Mouse (Mus musculus) hindbrain, embryonic 11.5 days (tissue): ENCODE measurements around the gene Ankmy1. TPM values are rescaled to one million over a fixed set of nuclear protein-coding genes. Genes with fewer than 3 reads are reported as not detected.

Source experiments
- ATAC-seq: fragments of 200-750 bp; cut with Nextera tagmentation; 2 replicates; pipeline ENCODE4 v1.8.0; 2017; ENCODE audit warnings: mild to moderate bottlenecking, moderate TSS enrichment, moderate library complexity; ENCODE audit not compliant: low FRiP score
- DNase-seq: peaks from one replicate; pipeline ENCODE4 v3.0.0-alpha.2; 2015; ENCODE audit warnings: low spot score
- H3K27ac ChIP-seq: fragments of 300-500 bp; sonication (generic); 2 replicates; pipeline ENCODE4 v1.5.1; 2014; ENCODE audit warnings: mild to moderate bottlenecking, low read depth, low read length
- H3K27me3 ChIP-seq: fragments of 300-500 bp; sonication (generic); 2 replicates; pipeline ENCODE4 v1.6.1; 2014; ENCODE audit warnings: mild to moderate bottlenecking, low read length, moderate library complexity, mixed read lengths; ENCODE audit not compliant: control insufficient read depth, insufficient read depth
- H3K36me3 ChIP-seq: fragments of 300-500 bp; sonication (generic); 2 replicates; pipeline ENCODE4 v1.6.1; 2014; ENCODE audit warnings: mild to moderate bottlenecking, low read length, moderate library complexity, mixed read lengths; ENCODE audit not compliant: control insufficient read depth, insufficient read depth
- H3K4me1 ChIP-seq: fragments of 300-500 bp; sonication (generic); replicated peaks from 2 replicates; pipeline ENCODE4 v1.6.1; 2014; ENCODE audit warnings: low read length, mixed read lengths; ENCODE audit not compliant: control insufficient read depth, insufficient read depth
- H3K4me2 ChIP-seq: fragments of 300-500 bp; sonication (generic); replicated peaks from 2 replicates; pipeline ENCODE4 v1.6.1; 2014; ENCODE audit warnings: mild to moderate bottlenecking, low read depth, low read length
- H3K4me3 ChIP-seq: fragments of 300-500 bp; sonication (generic); 2 replicates; pipeline ENCODE4 v1.5.1; 2014; ENCODE audit warnings: low read depth, low read length
- H3K9ac ChIP-seq: fragments of 300-500 bp; sonication (generic); 2 replicates; pipeline ENCODE4 v1.6.1; 2014; ENCODE audit warnings: low read depth, low read length
- H3K9me3 ChIP-seq: fragments of 300-500 bp; sonication (generic); 2 replicates; pipeline ENCODE4 v1.6.1; 2016; ENCODE audit warnings: low read length; ENCODE audit not compliant: control insufficient read depth
- WGBS: fragments of 180-500 bp; shearing (Covaris S2); extraction: QIAGEN DNeasy Blood & Tissue Kit; methylation state at CpG from one replicate; pipeline ENCODE4 v1.1.7; 2014; 5-methylcytosine and 5-hydroxymethylcytosine counted together
- polyA plus RNA-seq: library from polyadenylated mRNA; unstranded; fragments of >200 nt; fragmentation: Nextera tagmentation; extraction: Ambion mirVana; gene quantifications from 2 replicates; pipeline ENCODE4 v1.2.1, GENCODE M21; 2014

The Ankmy1 gene
- polyA plus RNA-seq, 1 experiment from 2014 or later, result 0.80 TPM

DNA sequence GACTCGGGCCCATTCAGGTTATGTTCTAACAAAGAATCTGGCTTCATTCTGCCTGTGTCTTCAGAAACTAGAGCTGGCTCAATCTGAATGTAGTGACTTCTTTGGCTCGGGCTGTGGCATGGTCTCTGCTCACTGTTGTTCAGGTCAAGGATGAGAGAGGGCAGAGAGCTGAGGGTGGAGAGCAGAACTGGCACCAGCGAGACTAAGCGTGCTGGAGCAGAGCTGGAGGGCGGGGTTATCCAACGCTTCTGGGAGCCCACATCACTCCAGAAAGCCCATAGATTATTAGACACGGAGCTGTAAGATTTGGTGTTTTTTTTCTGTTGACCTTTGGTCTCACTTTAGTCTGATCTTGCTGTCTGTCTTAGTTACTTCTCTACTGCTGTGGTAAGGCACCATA lies 30.0 kb downstream of the Ankmy1 start:
- no peak for DNase-seq
- no peaks in the 10 kb centered on the region for H3K27me3 ChIP-seq
- H3K4me1 ChIP-seq, result no peaks in the 10 kb centered on the region
- no peak for ATAC-seq
- WGBS, result 86% methylated on average over 7 of the region's 7 CpGs
- H3K36me3 ChIP-seq, result no peaks in the 10 kb centered on the region
- no peak overlapping the region for H3K9ac ChIP-seq
- no peak overlapping the region for H3K4me2 ChIP-seq
- H3K4me3 ChIP-seq, result no peak overlapping the region
- no peak overlapping the region for H3K27ac ChIP-seq
- no peaks in the 10 kb centered on the region for H3K9me3 ChIP-seq

DNA sequence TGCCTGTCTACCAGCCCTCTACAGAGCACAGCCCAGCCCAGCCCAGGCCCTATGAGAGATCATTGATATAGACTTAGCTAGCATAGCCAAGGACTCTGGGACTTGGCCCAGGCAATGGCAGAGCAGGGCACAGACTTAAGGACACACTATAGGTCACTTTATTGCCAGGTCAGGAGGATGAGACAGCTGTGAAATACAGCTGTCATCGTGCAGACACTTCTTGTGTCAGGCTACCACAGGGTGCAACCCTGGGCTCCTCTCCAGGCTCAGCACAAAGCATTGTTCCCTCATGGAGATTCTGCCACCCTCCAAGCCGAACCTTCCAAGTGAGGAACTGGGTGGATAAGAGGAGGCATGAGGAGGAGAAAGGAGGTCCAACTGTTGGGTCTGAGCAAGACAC lies 32.7 kb downstream of the Ankmy1 start:
- no peak overlapping the region for H3K27ac ChIP-seq
- no peak for ATAC-seq
- no peak overlapping the region for H3K9ac ChIP-seq
- H3K4me3 ChIP-seq, result no peak overlapping the region
- H3K4me2 ChIP-seq, result no peak overlapping the region
- no peak for DNase-seq
- H3K27me3 ChIP-seq, result no peaks in the 10 kb centered on the region
- H3K9me3 ChIP-seq, result no peaks in the 10 kb centered on the region
- no peaks in the 10 kb centered on the region for H3K36me3 ChIP-seq
- 80% methylated on average over 2 of the region's 2 CpGs for WGBS
- H3K4me1 ChIP-seq, result no peaks in the 10 kb centered on the region

DNA sequence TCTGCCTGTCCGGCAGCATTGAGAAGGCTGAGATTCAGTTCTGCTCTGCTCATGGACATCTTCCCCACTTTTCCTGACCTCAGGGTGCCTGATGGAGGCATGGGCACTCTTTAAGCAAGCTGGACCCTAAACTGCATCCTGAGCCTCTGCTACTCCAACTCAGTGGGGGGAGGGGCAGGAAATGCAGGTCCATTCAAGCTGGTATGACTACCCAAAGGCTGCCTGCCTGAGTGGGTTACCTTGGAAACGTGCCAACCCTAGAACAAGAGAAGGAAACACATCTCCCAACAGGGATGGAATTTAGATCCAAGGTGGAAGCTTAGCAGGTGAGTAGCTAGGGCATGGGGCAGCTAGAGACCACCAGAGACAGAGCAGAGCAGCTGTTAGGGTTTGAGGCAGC lies 36.5 kb downstream of the Ankmy1 start:
- no peak overlapping the region for H3K9ac ChIP-seq
- DNase-seq (no peak), ATAC-seq (no peak)
- no peaks in the 10 kb centered on the region for H3K36me3 ChIP-seq
- H3K4me3 ChIP-seq, result no peak overlapping the region
- H3K9me3 ChIP-seq, result no peaks in the 10 kb centered on the region
- no peak overlapping the region for H3K4me2 ChIP-seq
- H3K27ac ChIP-seq, result no peak overlapping the region
- 75% methylated on average over 2 of the region's 2 CpGs for WGBS
- no peaks in the 10 kb centered on the region for H3K4me1 ChIP-seq
- no peaks in the 10 kb centered on the region for H3K27me3 ChIP-seq

DNA sequence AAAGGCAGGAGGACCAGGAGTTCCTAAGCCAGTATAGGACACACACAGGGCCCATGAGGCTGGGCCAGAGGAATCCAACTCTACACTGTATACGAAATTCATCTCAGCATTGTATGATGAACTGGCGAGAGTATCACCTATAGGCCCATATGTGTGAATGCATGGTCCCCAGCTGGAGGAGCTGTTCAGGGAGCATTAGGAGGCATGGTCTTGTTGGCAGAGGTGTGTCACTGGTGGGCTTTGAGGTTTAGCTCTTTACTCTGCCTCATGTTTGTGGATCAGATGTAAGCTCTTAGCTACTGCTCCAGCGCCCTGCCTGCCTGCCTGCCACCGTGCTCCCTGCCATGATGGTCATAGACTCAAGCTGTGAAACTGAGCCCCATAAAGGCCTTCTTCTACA lies 39.4 kb downstream of the Ankmy1 start:
- Histone ChIP-seq H3K9me3 (no peaks in the 10 kb centered on the region), H3K27me3 (no peaks in the 10 kb centered on the region), H3K4me1 (no peaks in the 10 kb centered on the region), H3K9ac (no peak overlapping the region), H3K36me3 (0 out of 2 replicates have a peak, but pooled peaks cover 3% of the 10 kb centered on the region), H3K4me2 (no peak overlapping the region), H3K4me3 (no peak overlapping the region), H3K27ac (no peak overlapping the region)
- WGBS, result 84% methylated on average over 4 of the region's 4 CpGs
- ATAC-seq (no peak), DNase-seq (no peak)

DNA sequence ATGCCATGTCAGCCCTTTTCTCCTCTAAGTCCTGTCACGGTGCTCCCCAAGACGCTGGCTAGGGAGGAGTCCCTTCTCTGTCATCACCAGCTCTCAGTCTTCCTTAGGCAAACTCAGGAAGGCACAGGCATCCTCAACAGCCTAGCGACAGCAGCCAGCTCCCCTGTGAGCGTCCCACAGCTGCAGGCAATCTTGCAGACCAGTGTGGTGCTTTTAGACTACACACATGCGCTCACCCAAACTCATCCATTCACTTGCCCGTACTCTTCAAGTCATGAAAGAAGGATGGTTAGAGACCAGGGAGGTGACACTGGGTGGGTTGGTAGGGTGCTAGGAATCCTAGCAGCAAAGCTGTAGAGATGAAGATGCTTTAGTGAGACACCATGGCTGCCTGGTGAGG lies 41.2 kb downstream of the Ankmy1 start:
- ATAC-seq (no peak), DNase-seq (no peak)
- Histone ChIP-seq H3K27me3 (no peaks in the 10 kb centered on the region), H3K9me3 (no peaks in the 10 kb centered on the region), H3K27ac (no peak overlapping the region), H3K36me3 (peaks cover 9% of the 10 kb centered on the region; the same call in 1 of the 2 replicates), H3K4me3 (no peak overlapping the region), H3K4me2 (no peak overlapping the region), H3K9ac (no peak overlapping the region), H3K4me1 (no peaks in the 10 kb centered on the region)
- WGBS, result 74% methylated on average over 6 of the region's 6 CpGs

DNA sequence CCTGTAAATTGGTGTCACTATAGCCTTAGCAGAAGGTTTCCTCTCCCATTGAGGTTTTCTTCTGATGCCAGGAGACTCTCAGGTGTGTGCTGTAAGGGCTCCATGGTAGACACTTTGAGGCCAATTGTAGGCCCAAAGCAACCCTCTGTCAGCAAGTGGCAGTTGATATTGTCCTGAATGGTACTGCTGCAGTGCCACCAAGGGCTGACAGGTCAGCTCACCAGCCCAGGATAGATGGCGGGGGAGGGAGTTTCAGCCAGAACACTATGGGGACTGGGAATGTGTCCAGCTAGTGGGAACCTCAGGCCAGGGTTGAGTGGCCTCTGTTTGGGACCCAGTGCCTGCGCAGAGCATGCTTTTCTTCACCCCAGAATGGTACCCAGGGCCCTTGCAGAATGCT lies 50.3 kb downstream of the Ankmy1 start:
- 92% methylated on average over 2 of the region's 2 CpGs for WGBS
- Histone ChIP-seq H3K27ac (no peak overlapping the region), H3K9me3 (no peaks in the 10 kb centered on the region), H3K9ac (no peak overlapping the region), H3K4me3 (no peak overlapping the region), H3K4me1 (peaks cover 4% of the 10 kb centered on the region), H3K36me3 (peaks cover 13% of the 10 kb centered on the region; the same call in 1 of the 2 replicates), H3K4me2 (no peak overlapping the region), H3K27me3 (no peaks in the 10 kb centered on the region)
- ATAC-seq, result no peak
- DNase-seq, result no peak

DNA sequence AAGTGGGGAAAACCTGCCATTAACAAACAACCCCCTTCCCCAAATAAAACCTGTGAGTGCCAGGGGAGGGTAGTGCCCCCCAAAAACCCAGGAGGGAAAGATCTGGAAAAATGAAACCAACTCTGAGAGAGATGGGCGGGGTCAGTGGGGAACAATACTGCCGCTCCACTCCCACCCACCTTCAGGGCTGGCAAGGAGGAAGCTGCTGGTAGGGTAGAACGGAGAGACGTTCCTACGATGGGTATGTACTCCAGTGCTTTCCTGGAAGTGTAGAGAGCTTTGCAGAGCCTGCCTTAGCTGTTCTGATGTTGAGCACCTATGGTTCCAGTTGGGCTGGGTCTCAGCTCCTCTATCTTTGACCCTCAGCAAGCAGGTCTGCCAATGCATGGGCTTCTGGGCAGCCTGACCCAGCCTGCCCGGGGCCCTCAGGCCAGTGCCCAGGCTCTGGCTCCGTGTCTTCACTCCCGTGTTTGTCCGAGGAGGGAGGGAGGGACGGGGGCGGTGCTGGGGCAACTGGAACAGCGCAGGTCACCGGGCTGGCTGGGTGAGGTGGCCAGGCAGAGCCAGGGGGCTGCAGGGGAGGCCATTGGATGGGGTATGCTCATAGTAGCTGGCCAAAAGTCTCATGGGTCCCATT lies 52.6 kb downstream of the Ankmy1 start:
- Histone ChIP-seq H3K4me2 (peak overlapping the region; percentile 27; the same call in 1 of the 2 replicates), H3K4me1 (peaks cover 7% of the 10 kb centered on the region), H3K9me3 (no peaks in the 10 kb centered on the region), H3K4me3 (no peak overlapping the region), H3K36me3 (peaks cover 8% of the 10 kb centered on the region; the same call in 1 of the 2 replicates), H3K27me3 (no peaks in the 10 kb centered on the region), H3K9ac (peak overlapping the region; percentile 21; the same call in 1 of the 2 replicates), H3K27ac (no peak overlapping the region)
- DNase-seq, result no peak
- WGBS, result 65% methylated on average over 13 of the region's 13 CpGs
- ATAC-seq, result no peak

DNA sequence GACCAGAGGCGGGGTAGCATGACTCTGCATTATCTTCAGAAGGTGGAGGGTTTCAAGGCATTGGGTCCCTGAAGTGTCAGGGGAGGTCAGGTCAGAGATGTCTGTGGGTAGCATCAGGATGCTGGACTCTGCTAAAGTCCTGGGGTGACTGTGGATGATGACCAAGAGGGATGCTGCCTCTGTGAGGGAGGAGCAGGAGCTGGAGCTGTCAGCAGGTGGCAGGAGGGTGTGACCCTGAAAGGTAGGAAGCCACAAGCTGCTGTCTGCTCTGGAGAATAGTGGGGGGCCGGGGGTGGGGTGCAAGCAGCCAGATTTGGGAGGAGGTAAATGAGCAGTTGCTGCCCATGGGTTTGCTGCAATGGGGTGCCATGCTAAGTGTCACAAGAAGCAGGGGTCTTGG lies 53.2 kb downstream of the Ankmy1 start:
- H3K27ac ChIP-seq, result no peak overlapping the region
- peaks cover 7% of the 10 kb centered on the region for H3K4me1 ChIP-seq
- no peaks in the 10 kb centered on the region for H3K27me3 ChIP-seq
- ATAC-seq, result no peak
- no peaks in the 10 kb centered on the region for H3K9me3 ChIP-seq
- H3K36me3 ChIP-seq, result peaks cover 5% of the 10 kb centered on the region; the same call in 1 of the 2 replicates
- H3K4me3 ChIP-seq, result no peak overlapping the region
- H3K4me2 ChIP-seq, result peak overlapping the region; percentile 48
- DNase-seq, result peak; percentile 10
- 63% methylated on average over 2 of the region's 2 CpGs for WGBS
- peak overlapping the region; percentile 63 for H3K9ac ChIP-seq
